In the genomic region with DNA sequence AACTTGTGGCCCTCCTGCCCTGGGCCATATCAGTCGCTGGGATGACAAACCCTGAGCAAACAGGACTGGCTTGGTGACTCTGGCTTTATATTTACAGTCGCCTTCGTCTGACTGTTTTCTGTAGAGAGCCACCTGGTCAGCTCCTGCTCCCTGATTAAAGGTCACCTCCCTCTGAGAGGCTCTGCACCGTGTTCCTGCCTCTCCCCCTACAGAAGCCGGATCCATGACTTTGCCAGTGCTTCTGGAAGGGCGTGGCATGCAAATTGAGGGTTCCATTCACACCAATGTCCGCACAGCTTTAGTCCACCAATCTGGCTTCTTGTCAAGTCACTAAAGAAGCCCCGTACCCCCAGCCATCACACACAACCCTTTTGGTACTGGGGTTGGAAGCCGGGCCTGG, we compare ENCODE assay signal across 16 mouse cellular contexts. TPM values are rescaled to one million over a fixed set of nuclear protein-coding genes. Genes with fewer than 3 reads are reported as not detected.
DNase-seq lines count a peak whose midpoint lies in the region; ATAC-seq and TF ChIP-seq lines count a peak whose summit lies in the region.
"Had no signal": no experiment of that assay in that cellular context is flagged by ENCODE, and none has a peak within 500 bp of the region (broad histone marks: within the 10 kb centered on the region; RNA-seq: fewer than 3 reads in every experiment).

No protein-coding gene starts in this region.

- no peak overlapping the region for H3K4me2 ChIP-seq in intestine, embryonic 14.5 days (ENCODE audit: low read length)
- no peak overlapping the region for H3K4me2 ChIP-seq in liver, embryonic 14.5 days (ENCODE audit: low read depth)
- H3K4me2 ChIP-seq: forebrain, embryonic 13.5 days; lung, embryonic 15.5 days had no signal

- H3K9me3 ChIP-seq in heart, embryonic 10.5 days = no peaks in the 10 kb centered on the region
- H3K9me3 ChIP-seq in intestine, embryonic 14.5 days (ENCODE audit: control insufficient read depth, low read length) = no peaks in the 10 kb centered on the region
- no peaks in the 10 kb centered on the region for H3K9me3 ChIP-seq in liver, embryonic 14.5 days (ENCODE audit: control insufficient read depth, low read length)
- H3K9me3 ChIP-seq: forebrain, embryonic 13.5 days; G1E; lung, embryonic 15.5 days; megakaryocyte, embryonic 14.5 days had no signal

- 0 out of 2 replicates have a peak overlapping the region, but pooled peaks have one; percentile 36 for H3K27ac ChIP-seq in heart, embryonic 10.5 days
- no peak overlapping the region for H3K27ac ChIP-seq in intestine, embryonic 14.5 days (ENCODE audit: low read depth)
- no peak overlapping the region for H3K27ac ChIP-seq in liver, embryonic 14.5 days
- H3K27ac ChIP-seq: forebrain, embryonic 13.5 days; gastrocnemius, adult 2 months; lung, embryonic 15.5 days had no signal

- no peak for TF ChIP-seq EP300 in liver, embryonic 14.5 days (IDR thresholded peaks at IDR 0.05; ENCODE audit: low read depth)

- DNase-seq in heart, embryonic 10.5 days (ENCODE audit: low spot score) = no peak
- no peak for DNase-seq in heart, postnatal 25 days (ENCODE audit: low spot score)
- DNase-seq in CD4-positive helper T cell, adult 2 months (ENCODE audit: low read depth, low spot score) = peak; percentile 29
- DNase-seq in intestine, embryonic 14.5 days (ENCODE audit: low spot score) = no peak
- DNase-seq in liver, embryonic 14.5 days (ENCODE audit: low read depth in 3 of 3, low spot score in 3 of 3) = no peak
- no peak for DNase-seq in layer of hippocampus, postnatal 25 days (ENCODE audit: extremely low spot score in 1 of 2, low spot score in 1 of 2)
- DNase-seq in cerebellum, postnatal 4 days (ENCODE audit: low spot score in 2 of 2) = no peak
- DNase-seq in adrenal gland, postnatal 36 days = no peak
- DNase-seq: cerebellum, adult 18-20 months; gastrocnemius, adult 2 months; kidney, adult 9 months; layer of hippocampus, adult 9-11 months had no signal

- 0 out of 2 replicates have a peak, but pooled peaks have one; percentile 26 for ATAC-seq in intestine, embryonic 14.5 days (replicated peaks; ENCODE audit: low FRiP score, low TSS enrichment, low read depth)
- peak; percentile 42; the same call in 1 of the 2 replicates for ATAC-seq in liver, embryonic 14.5 days (ENCODE audit: insufficient read depth)
- ATAC-seq: forebrain, embryonic 13.5 days had no signal

- H3K36me3 ChIP-seq in heart, embryonic 10.5 days = no peaks in the 10 kb centered on the region
- no peaks in the 10 kb centered on the region for H3K36me3 ChIP-seq in intestine, embryonic 14.5 days (ENCODE audit: control insufficient read depth, insufficient read depth, low read length)
- no peaks in the 10 kb centered on the region for H3K36me3 ChIP-seq in liver, embryonic 14.5 days (replicated peaks; ENCODE audit: control insufficient read depth, insufficient read depth, low read depth)
- H3K36me3 ChIP-seq: G1E; lung, embryonic 15.5 days had no signal

- peaks cover 83% of the 10 kb centered on the region for H3K4me1 ChIP-seq in heart, embryonic 10.5 days
- peaks cover 18% of the 10 kb centered on the region for H3K4me1 ChIP-seq in intestine, embryonic 14.5 days (replicated peaks; ENCODE audit: control insufficient read depth, insufficient read depth, low read length)
- peaks cover 0 to 23% of the 10 kb centered on the region in 2 experiments; a peak in 2 of 4 replicates for H3K4me1 ChIP-seq in liver, embryonic 14.5 days (replicated peaks; ENCODE audit: control insufficient read depth in 2 of 2, insufficient read depth in 2 of 2, low read length in 1 of 2)

- WGBS in heart, embryonic 10.5 days = 48% methylated on average over 9 of the region's 9 CpGs
- 46% methylated on average over 9 of the region's 9 CpGs for whole genome bisulfite sequencing in intestine, embryonic 14.5 days
- WGBS in liver, embryonic 14.5 days (ENCODE audit: insufficient replicate concordance) = 61% methylated on average over 9 of the region's 9 CpGs

- H3K4me3 ChIP-seq in heart, embryonic 10.5 days = no peak overlapping the region
- no peak overlapping the region for H3K4me3 ChIP-seq in intestine, embryonic 14.5 days (ENCODE audit: low read depth, low read length)
- no peak overlapping the region for H3K4me3 ChIP-seq in liver, embryonic 14.5 days (ENCODE audit: insufficient read depth in 1 of 2, low read depth in 2 of 2, low read length in 2 of 2)
- H3K4me3 ChIP-seq: forebrain, embryonic 13.5 days; gastrocnemius, adult 2 months; lung, embryonic 15.5 days; megakaryocyte, embryonic 14.5 days had no signal

- TF ChIP-seq CTCF in liver, embryonic 14.5 days (IDR thresholded peaks at IDR 0.05; ENCODE audit: low read depth) = no peak

- H3K9ac ChIP-seq in intestine, embryonic 14.5 days (ENCODE audit: low read length) = no peak overlapping the region
- no peak overlapping the region for H3K9ac ChIP-seq in liver, embryonic 14.5 days (replicated peaks)
- H3K9ac ChIP-seq: forebrain, embryonic 13.5 days; lung, embryonic 15.5 days had no signal

- no peaks in the 10 kb centered on the region for H3K27me3 ChIP-seq in heart, embryonic 10.5 days (ENCODE audit: insufficient read depth, poor library complexity, severe bottlenecking)
- H3K27me3 ChIP-seq in intestine, embryonic 14.5 days (replicated peaks; ENCODE audit: control insufficient read depth, insufficient read depth, low read length) = no peaks in the 10 kb centered on the region
- no peaks in the 10 kb centered on the region for H3K27me3 ChIP-seq in liver, embryonic 14.5 days (ENCODE audit: control insufficient read depth, insufficient read depth, low read length)
- H3K27me3 ChIP-seq: forebrain, embryonic 13.5 days; lung, embryonic 15.5 days; megakaryocyte, embryonic 14.5 days had no signal

- intact Hi-C loops in heart, postnatal 25 days (cut with DNase I) = no loop called here

RNA-seq across cellular contexts. Expression of a gene that starts 19.0 kb away (rescaled TPM):
- 0.89 and 2.4 TPM in 2 replicates for polyA plus RNA-seq in heart, embryonic 10.5 days (2016; fragmentation: Nextera tagmentation; extraction: Ambion mirVana)
- total RNA-seq in heart, postnatal 25 days (2021) = 1 to 10 TPM; 8.0 to 9.0 TPM
- 1.5 and 1.8 TPM in 2 replicates for polyA plus RNA-seq in intestine, embryonic 14.5 days (2014; fragmentation: Nextera tagmentation; extraction: Ambion mirVana)
- 2.9 and 3.1 TPM in 2 replicates for polyA plus RNA-seq in liver, embryonic 14.5 days (2012; rRNA removed)
- polyA plus RNA-seq in liver, embryonic 14.5 days (2014; fragmentation: Nextera tagmentation; extraction: Ambion mirVana) = 2.6 and 3.6 TPM in 2 replicates
- 10 to 100 TPM; 29.3 to 33.8 TPM for total RNA-seq in layer of hippocampus, postnatal 25 days (2021)
- total RNA-seq in adrenal gland, postnatal 36 days (2021) = 10 to 100 TPM; 10.8 to 11.4 TPM

RNA-seq across cellular contexts. Expression of a gene that starts 35.5 kb away (rescaled TPM):
- 19.6 and 20.1 TPM in 2 replicates for polyA plus RNA-seq in heart, embryonic 10.5 days (2016; fragmentation: Nextera tagmentation; extraction: Ambion mirVana)
- 10 to 100 TPM; 12.5 to 13.9 TPM for total RNA-seq in heart, postnatal 25 days (2021)
- 17.1 and 18.0 TPM in 2 replicates for polyA plus RNA-seq in intestine, embryonic 14.5 days (2014; fragmentation: Nextera tagmentation; extraction: Ambion mirVana)
- polyA plus RNA-seq in liver, embryonic 14.5 days (2012; rRNA removed) = 10.0 and 12.5 TPM in 2 replicates
- polyA plus RNA-seq in liver, embryonic 14.5 days (2014; fragmentation: Nextera tagmentation; extraction: Ambion mirVana) = 10.1 and 10.9 TPM in 2 replicates
- total RNA-seq in layer of hippocampus, postnatal 25 days (2021) = 10 to 100 TPM; 33.9 to 35.0 TPM
- total RNA-seq in adrenal gland, postnatal 36 days (2021) = 10 to 100 TPM; 34.2 to 41.1 TPM

RNA-seq across cellular contexts. Expression of a gene that starts 39.3 kb away (rescaled TPM):
- polyA plus RNA-seq in heart, embryonic 10.5 days (2016; fragmentation: Nextera tagmentation; extraction: Ambion mirVana) = 86.9 and 116 TPM in 2 replicates
- 10 to 100 TPM; 36.2 to 43.0 TPM for total RNA-seq in heart, postnatal 25 days (2021)
- 93.8 and 99.9 TPM in 2 replicates for polyA plus RNA-seq in intestine, embryonic 14.5 days (2014; fragmentation: Nextera tagmentation; extraction: Ambion mirVana)
- polyA plus RNA-seq in liver, embryonic 14.5 days (2012; rRNA removed) = 34.4 and 50.6 TPM in 2 replicates
- 52.2 and 56.5 TPM in 2 replicates for polyA plus RNA-seq in liver, embryonic 14.5 days (2014; fragmentation: Nextera tagmentation; extraction: Ambion mirVana)
- total RNA-seq in layer of hippocampus, postnatal 25 days (2021) = 10 to 100 TPM; 44.9 to 45.8 TPM
- 10 to 100 TPM; 50.0 to 69.2 TPM for total RNA-seq in adrenal gland, postnatal 36 days (2021)

RNA-seq across cellular contexts. Expression of a gene that starts 44.5 kb away (rescaled TPM):
- 54.0 and 61.4 TPM in 2 replicates for polyA plus RNA-seq in heart, embryonic 10.5 days (2016; fragmentation: Nextera tagmentation; extraction: Ambion mirVana)
- 10 to 100 TPM; 18.2 to 18.6 TPM for total RNA-seq in heart, postnatal 25 days (2021)
- polyA plus RNA-seq in intestine, embryonic 14.5 days (2014; fragmentation: Nextera tagmentation; extraction: Ambion mirVana) = 26.4 and 27.7 TPM in 2 replicates
- 11.3 and 11.5 TPM in 2 replicates for polyA plus RNA-seq in liver, embryonic 14.5 days (2012; rRNA removed)
- 8.8 and 12.6 TPM in 2 replicates for polyA plus RNA-seq in liver, embryonic 14.5 days (2014; fragmentation: Nextera tagmentation; extraction: Ambion mirVana)
- 10 to 100 TPM; 41.2 to 47.2 TPM for total RNA-seq in layer of hippocampus, postnatal 25 days (2021)
- 100 to 1,000 TPM in 1 of 2 experiments, 10 to 100 TPM in 1; 93.1 to 188 TPM for total RNA-seq in adrenal gland, postnatal 36 days (2021)
